Mouse (Mus musculus) 3134 (cell line): ENCODE measurements around the gene Rspry1.

Experiments used
- DNase-seq: peaks from one replicate; pipeline ENCODE4 v3.0.0-alpha.2; 2011; ENCODE audit warnings: low spot score; ENCODE audit not compliant: insufficient read length; ENCODE audit errors: extremely low read depth

Gene Rspry1

DNA sequence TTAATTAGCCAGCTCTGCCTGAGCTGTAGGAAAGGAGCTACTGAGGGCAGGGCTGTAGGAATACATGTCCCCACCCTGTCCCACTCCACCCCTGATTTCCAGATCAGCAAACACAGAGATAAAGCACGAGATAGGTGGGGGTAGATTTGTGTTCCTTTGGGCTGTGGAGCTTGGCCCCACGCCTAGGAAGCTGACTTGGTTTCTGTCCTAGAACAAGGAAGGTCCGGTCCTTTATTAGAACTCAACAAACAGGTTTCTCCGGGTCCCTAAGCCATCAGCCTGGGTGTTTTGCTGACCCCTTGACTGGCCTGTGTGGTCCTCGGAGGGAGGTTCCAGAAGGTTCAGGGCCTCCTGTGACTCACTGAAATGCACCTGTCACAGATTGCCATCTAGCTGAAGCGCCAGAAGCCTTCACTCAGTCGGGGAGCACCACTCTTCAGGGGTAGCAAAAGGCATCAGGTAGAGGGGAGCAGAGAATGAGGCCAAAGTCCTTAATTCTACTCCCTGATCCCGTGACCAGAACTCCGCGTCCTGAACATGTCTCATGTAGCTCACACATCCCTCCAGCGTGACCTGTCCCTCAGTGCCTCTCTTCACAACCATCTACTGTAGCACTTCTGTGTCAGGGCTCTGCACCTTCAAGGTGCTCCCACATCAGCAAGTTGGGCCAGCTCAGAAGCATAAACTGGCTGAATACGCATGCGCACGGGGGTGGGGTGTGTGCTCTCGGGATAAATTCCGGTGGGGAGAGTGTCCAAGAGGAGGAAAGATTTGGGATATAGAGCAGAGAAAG lies 81.2 kb downstream of the Rspry1 start:
- DNase-seq = no peak

GRCm38 (mm10) chr8:94684287-94684686 lies 82.5 kb downstream of the Rspry1 start:
- DNase-seq = no peak

- no peak for DNase-seq
Observed at GRCm38 (mm10) chr8:94685953-94686352, 84.2 kb downstream of the Rspry1 start.

- DNase-seq = no peak
Observed at GRCm38 (mm10) chr8:94694701-94695100, 93.0 kb downstream of the Rspry1 start.

GRCm38 (mm10) chr8:94695341-94695993 lies 93.7 kb downstream of the Rspry1 start:
- no peak for DNase-seq

- no peak for DNase-seq
Observed at GRCm38 (mm10) chr8:94695994-94696384, 94.3 kb downstream of the Rspry1 start, which contains the start of gene Pllp. Pllp (minus strand) TSS chr8:94696278.

DNA sequence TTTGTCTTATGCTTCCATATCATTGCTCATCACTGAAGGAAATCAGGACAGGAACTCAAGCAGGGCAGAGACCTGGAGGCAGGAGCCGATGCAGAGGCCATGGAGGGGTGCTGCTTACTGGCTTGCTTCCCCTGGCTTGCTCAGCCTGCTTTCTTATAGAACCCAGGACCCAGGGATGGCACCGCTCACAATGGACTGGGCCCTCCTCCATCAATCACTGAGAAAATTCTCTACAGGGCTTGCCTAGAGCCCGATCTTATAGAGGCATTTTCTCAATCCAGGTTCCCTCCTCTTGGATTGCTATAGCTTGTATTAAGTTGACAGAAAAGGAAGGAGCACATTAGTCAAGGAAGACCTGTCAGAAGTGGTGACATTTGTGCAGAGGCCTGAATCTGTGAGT lies 94.8 kb downstream of the Rspry1 start:
- no peak for DNase-seq

DNA sequence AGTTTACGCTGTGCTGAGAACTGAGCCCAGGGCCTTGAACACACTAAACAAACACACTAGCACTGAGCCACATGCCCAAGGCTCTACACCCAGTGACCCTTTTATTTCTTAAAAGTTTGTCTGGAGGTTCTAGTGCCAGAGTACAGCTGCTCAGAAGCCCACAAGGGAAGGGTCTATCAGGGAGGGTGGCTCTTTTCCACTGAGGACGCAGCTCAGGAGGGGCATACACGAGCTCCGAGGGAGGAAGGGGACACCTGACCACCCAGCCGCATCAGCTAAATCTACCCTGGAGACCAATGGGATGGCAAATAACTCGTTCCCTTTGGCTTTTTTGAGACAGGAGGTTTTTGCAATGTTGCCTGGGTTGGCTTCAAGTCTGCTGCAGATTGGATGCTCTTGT lies 96.2 kb downstream of the Rspry1 start:
- DNase-seq = no peak

DNA sequence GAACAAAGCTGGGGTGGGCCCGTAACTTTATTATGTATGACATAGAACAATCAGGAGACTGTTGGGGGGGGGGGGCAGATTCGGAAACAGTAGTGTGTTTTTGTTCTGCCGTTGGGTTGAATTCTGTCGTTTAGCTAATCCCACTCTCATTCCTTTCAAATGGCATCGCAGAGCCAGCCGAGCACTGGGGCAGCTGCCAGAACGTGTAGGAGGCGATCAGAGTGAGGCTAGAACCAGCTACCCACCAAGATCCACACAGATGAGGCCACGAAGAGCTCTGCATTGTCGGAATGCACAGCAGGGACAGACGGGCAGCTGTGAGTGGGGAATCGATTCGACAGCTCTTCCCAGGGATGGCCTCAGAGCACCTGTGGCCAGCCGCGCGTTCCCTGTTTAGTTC lies 97.6 kb downstream of the Rspry1 start:
- DNase-seq = no peak

GRCm38 (mm10) chr8:94700421-94700935 lies 98.7 kb downstream of the Rspry1 start:
- DNase-seq = no peak

DNA sequence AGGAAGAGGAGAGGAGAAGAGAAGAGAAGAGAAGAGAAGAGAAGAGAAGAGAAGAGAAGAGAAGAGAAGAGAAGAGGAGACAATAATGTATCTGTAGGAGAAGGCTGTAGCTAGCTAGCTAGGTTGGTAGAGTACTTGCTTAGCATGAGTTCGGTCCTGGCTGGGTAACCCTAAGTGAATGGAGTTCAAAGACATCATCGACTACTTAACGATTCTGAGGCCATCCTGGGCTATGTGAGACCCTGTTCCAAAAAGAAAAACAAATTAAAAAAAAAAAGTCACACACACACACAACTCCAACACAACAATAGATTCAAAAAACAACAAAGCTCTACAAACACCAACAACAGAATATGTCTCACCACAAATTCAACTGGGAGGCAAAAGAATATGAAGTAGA lies 100.4 kb downstream of the Rspry1 start:
- DNase-seq = no peak

DNA sequence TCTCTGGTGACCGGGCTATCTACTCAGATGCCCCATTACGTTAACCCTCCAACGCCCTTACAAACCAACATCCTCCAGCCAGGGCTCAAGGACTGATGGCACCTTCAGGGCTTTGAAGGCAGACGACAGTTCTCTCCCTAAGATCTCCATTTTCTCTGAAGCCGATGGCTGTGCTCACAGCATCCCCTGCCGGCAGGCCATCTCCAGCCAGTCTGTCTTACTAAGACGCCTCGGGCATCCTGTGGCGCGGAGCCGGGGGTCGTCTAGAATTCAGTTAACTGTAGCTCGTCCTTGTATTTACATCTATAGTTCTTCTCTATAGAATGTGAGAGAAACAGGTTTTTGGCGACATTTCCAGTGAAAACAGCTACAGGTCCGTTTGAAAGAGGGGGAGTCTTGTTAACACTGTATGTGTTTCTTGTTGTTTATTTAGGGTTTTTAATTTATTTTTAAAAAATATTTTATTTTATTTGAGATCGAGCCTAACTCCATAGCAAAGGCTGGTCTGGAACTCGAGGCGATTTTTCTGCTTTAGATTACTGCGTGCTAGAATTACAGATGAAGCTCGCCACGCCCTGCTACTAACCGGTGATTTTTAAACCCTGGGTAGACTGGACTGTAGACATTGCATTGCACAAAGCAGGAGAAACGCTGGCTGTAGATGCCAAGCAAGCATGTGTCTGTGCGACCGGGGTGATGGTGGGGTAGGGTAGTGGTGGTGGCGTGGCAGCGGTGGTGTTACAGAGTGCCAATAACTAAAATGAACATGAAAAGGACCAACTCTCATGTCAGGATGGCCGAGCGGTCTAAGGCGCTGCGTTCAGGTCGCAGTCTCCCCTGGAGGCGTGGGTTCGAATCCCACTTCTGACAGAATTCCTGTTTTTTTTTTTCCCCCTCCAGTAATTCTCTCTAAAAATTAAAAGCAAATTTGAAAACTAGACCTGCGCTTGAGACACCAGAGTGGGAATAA lies 101.4 kb downstream of the Rspry1 start:
- DNase-seq = peak; percentile 83

GRCm38 (mm10) chr8:94703972-94704668 lies 102.4 kb downstream of the Rspry1 start:
- peak; percentile 86 for DNase-seq

GRCm38 (mm10) chr8:94704669-94704984 lies 102.9 kb downstream of the Rspry1 start:
- DNase-seq = no peak

DNA sequence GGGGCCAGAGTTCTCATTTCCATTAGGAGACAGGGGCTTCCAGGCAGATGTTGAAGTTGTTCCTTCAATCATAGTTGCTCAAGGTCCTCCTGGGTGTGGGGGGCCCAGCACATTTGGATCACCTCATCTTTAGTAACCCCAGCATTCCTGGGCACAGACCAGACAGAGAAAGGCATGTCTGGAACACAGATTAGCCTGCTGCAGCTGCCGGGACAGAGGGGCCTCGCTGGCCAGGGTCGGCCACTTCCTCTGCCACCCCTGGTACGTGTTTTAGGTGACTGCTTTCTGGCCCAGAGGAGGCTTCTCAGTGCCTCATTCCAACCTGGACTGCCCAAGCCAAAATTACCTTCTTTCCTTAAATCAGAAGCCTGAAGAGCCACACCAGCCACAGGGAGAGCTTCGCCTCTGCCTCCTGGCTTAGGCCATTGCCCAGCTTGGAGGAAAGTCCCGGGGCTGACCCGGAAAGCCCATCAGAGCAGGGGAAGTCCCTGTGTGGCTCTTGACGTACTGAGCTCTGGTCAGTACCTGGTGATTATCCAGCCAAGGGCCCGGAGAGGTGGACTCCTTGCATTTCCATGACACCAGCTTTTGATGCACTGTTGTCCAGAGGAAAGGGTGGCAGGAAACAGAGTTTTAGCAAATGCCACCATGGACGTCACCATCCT lies 104.0 kb downstream of the Rspry1 start:
- DNase-seq = no peak

- no peak for DNase-seq
Observed at GRCm38 (mm10) chr8:94706732-94707395, 105.1 kb downstream of the Rspry1 start.
